Mouse (Mus musculus) embryonic facial prominence, embryonic 13.5 days (tissue): ENCODE measurements around the gene Ccdc117. TPM values are rescaled to one million over a fixed set of nuclear protein-coding genes. Genes with fewer than 3 reads are reported as not detected.
"Not testable (repeated sequence)": the region's sequence is repeated elsewhere in the genome, so short reads cannot be mapped to it uniquely, and the experiment has no call there.

Experiments used
- ATAC-seq: fragments of 200-750 bp; cut with Nextera tagmentation; 2 replicates; pipeline ENCODE4 v1.8.0; 2017; ENCODE audit warnings: low read depth; ENCODE audit not compliant: insufficient number of reproducible peaks, insufficient read depth, low FRiP score, low TSS enrichment
- H3K27ac ChIP-seq: fragments of 300-500 bp; sonication (generic); 2 replicates; pipeline ENCODE4 v1.5.1; 2015; ENCODE audit warnings: moderate library complexity, mild to moderate bottlenecking, inconsistent platforms
- H3K27me3 ChIP-seq: fragments of 300-500 bp; sonication (generic); 2 replicates; pipeline ENCODE4 v1.6.1; 2015; ENCODE audit warnings: mild to moderate bottlenecking, inconsistent platforms
- H3K36me3 ChIP-seq: fragments of 300-500 bp; sonication (generic); 2 replicates; pipeline ENCODE4 v1.6.1; 2015; ENCODE audit warnings: mild to moderate bottlenecking, inconsistent platforms
- H3K4me1 ChIP-seq: fragments of 300-500 bp; sonication (generic); 2 replicates; pipeline ENCODE4 v1.6.1; 2015; ENCODE audit warnings: inconsistent platforms
- H3K4me2 ChIP-seq: fragments of 300-500 bp; sonication (generic); 2 replicates; pipeline ENCODE4 v1.6.1; 2015; ENCODE audit warnings: moderate library complexity, mild to moderate bottlenecking, inconsistent platforms
- H3K4me3 ChIP-seq: fragments of 300-500 bp; sonication (generic); 2 replicates; pipeline ENCODE4 v1.5.1; 2015; ENCODE audit warnings: mild to moderate bottlenecking, inconsistent platforms
- H3K9ac ChIP-seq: fragments of 300-500 bp; sonication (generic); 2 replicates; pipeline ENCODE4 v1.6.1; 2015; ENCODE audit warnings: mild to moderate bottlenecking, inconsistent platforms
- H3K9me3 ChIP-seq: fragments of 300-500 bp; sonication (generic); 2 replicates; pipeline ENCODE4 v1.6.1; 2016; ENCODE audit warnings: inconsistent platforms
- WGBS: fragments of 180-500 bp; shearing (Covaris S2); methylation state at CpG from one replicate; pipeline ENCODE4 v1.1.7; 2015; ENCODE audit warnings: mixed read lengths; 5-methylcytosine and 5-hydroxymethylcytosine counted together
- polyA plus RNA-seq: library from polyadenylated mRNA; unstranded; fragments of >200 nt; fragmentation: Nextera tagmentation; extraction: Ambion mirVana; gene quantifications from 2 replicates; pipeline ENCODE4 v1.2.1, GENCODE M21; 2015

Ccdc117 gene
- polyA plus RNA-seq, 1 experiment from 2014 or later: 18.7 TPM

DNA sequence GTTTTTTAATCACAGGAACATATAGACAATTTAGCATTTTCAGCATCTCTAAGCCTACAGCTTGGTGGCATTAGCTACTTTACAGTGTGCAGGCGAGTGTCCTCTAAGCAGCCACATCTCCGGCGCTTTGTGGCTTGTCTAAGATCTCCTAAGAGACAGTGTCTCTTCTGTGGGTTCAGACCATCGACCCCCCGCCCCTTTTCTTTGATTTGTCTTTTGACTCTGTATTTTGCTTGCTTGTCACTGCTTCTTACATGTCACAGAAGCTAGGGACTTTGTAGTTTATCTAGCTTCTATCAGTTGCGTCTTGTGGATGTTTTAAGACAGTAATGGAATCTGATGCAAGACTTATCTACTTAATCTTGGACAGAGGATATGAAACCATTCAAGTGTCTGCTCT, 24.6 kb downstream of the Ccdc117 start:
- no peak overlapping the region for H3K27ac ChIP-seq
- no peaks in the 10 kb centered on the region for H3K27me3 ChIP-seq
- H3K4me2 ChIP-seq: no peak overlapping the region
- 78% methylated on average over 6 of the region's 6 CpGs for WGBS
- H3K4me3 ChIP-seq: no peak overlapping the region
- no peak overlapping the region for H3K9ac ChIP-seq
- ATAC-seq: no peak
- no peaks in the 10 kb centered on the region for H3K9me3 ChIP-seq
- peaks cover 15% of the 10 kb centered on the region for H3K4me1 ChIP-seq
- no peaks in the 10 kb centered on the region for H3K36me3 ChIP-seq

DNA sequence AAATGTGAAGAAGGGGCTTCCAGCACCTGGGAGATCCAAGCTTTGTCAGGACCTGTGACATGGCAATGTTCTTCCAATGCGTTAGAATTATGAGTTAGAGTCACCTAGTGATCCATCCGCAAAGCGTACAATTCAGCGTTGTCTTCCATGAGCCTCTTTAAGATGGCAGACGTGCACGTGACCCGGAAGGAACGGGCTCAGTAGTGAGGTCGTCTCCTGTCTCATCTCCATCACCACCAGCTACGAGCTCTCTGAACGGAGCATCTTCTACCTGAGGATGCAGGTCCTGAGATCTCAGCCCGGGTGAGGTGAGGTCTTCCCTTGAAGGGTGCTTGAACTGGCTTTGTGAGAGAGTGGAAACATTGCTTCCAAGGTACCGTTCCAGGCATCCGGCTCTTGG, 25.4 kb downstream of the Ccdc117 start:
- Histone ChIP-seq H3K4me2 (no peak overlapping the region), H3K36me3 (no peaks in the 10 kb centered on the region), H3K27ac (no peak overlapping the region), H3K4me3 (no peak overlapping the region), H3K27me3 (no peaks in the 10 kb centered on the region), H3K9me3 (no peaks in the 10 kb centered on the region), H3K9ac (no peak overlapping the region), H3K4me1 (0 out of 2 replicates have a peak, but pooled peaks cover 11% of the 10 kb centered on the region)
- 91% methylated on average over 14 of the region's 14 CpGs for WGBS
- no peak for ATAC-seq

DNA sequence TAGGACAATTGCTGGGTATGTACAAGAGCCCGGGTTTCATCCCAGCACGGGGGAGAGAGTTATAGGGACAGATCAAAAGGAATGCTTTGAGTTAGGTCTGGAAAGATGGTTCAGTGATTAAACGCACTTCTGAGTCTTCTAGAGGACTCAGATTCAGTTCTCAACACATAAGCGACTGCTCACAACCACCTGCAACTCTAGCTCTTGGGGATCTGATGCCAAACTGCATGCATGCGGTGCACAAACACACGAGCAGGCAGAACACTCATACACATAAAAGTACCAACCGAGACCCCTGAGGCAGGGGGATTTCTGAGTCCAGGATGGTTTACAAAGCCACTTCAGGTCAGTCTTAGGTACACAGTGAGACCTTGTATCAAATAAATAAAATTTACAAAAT, 25.8 kb downstream of the Ccdc117 start:
- Histone ChIP-seq H3K27ac (no peak overlapping the region), H3K27me3 (no peaks in the 10 kb centered on the region), H3K4me3 (no peak overlapping the region), H3K36me3 (no peaks in the 10 kb centered on the region), H3K9me3 (no peaks in the 10 kb centered on the region), H3K9ac (no peak overlapping the region), H3K4me1 (0 out of 2 replicates have a peak, but pooled peaks cover 11% of the 10 kb centered on the region), H3K4me2 (no peak overlapping the region)
- 72% methylated on average over 7 of the region's 7 CpGs for WGBS
- ATAC-seq: no peak

DNA sequence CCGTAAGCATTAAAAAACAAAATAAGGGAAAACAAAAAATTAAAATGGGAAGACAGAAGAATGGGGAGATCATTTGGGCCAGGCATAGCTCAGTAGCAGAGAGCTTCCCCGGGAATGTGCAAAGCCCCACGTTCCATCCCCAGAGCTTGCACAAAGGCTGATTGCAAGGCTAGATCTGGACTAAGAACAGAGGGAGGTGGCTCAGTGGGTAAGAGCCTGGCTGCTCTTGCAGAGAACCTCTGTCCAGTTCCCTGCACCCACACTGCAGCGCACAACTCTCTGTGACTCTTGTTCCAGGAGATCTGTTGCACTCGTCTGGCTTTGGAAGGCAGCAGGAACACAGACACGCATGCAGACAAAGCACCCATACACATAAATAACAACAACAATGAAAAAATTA, 26.3 kb downstream of the Ccdc117 start:
- H3K4me3 ChIP-seq: no peak overlapping the region
- H3K4me2 ChIP-seq: no peak overlapping the region
- H3K27me3 ChIP-seq: no peaks in the 10 kb centered on the region
- ATAC-seq: no peak
- no peaks in the 10 kb centered on the region for H3K36me3 ChIP-seq
- 0 out of 2 replicates have a peak, but pooled peaks cover 11% of the 10 kb centered on the region for H3K4me1 ChIP-seq
- H3K9me3 ChIP-seq: no peaks in the 10 kb centered on the region
- 83% methylated on average over 6 of the region's 6 CpGs for WGBS
- H3K9ac ChIP-seq: no peak overlapping the region
- no peak overlapping the region for H3K27ac ChIP-seq

DNA sequence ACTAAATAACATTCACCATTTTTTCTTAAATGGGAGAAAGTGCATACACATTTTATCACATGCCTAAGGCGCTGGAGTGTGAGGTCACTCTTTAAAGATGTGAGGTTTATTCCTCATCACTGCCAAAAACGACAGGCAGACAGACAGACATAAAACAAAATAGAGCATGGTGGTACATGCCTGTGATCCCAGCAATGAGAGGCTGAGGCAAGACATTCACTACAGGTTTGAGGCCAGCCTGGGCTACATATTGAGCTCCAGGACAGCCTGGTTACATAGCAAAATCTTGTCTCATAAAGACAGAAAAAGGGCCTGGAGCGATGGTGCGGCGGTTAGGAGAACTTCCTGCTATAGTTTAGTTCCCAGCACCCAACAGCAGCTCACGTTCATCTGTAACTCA, 26.8 kb downstream of the Ccdc117 start:
- Histone ChIP-seq H3K4me1 (0 out of 2 replicates have a peak, but pooled peaks cover 9% of the 10 kb centered on the region), H3K4me3 (no peak overlapping the region), H3K27me3 (no peaks in the 10 kb centered on the region), H3K4me2 (no peak overlapping the region), H3K9me3 (no peaks in the 10 kb centered on the region), H3K9ac (no peak overlapping the region), H3K27ac (no peak overlapping the region), H3K36me3 (no peaks in the 10 kb centered on the region)
- 73% methylated on average over 6 of the region's 6 CpGs for WGBS
- ATAC-seq: no peak

DNA sequence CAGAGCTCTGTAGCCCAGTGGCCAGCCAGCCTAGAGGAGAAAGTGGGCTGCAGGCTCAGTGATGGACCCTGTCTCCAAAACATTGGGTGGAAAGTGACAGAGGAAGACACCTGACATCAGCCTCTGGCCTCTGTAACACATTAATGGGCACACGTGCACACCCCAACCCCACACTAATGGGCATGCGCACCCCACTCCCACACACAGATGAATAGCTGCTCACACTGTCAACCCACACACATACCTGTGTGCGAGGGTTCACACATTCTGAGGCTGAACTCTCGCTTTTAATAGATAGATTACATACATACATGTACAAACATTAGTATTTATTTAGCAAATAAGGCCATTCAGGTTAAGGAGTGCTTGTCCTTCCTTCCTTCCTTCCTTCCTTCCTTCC, 27.9 kb downstream of the Ccdc117 start:
- 90% methylated on average over 4 of the region's 4 CpGs for WGBS
- H3K9me3 ChIP-seq: no peaks in the 10 kb centered on the region

DNA sequence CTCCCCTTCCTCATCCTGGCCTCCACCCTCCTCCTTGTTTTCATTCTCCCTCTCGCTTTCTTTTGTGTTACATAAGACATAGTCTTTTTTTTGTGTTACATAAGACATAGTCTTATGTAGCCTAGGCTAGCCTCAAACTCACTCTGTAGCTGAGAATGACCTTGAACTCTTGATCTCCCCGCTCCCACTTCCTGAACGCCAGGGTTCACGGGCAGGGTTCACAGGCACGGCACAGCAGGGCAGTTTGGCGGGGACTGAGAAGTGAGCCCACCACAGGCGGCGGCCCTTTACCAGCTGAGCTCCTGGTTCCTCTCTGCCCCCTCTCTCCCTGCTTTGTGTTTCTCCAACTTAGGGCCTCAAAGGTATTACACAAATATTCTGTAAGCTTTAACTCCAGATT, 29.0 kb downstream of the Ccdc117 start:
- no peaks in the 10 kb centered on the region for H3K27me3 ChIP-seq
- no peak overlapping the region for H3K9ac ChIP-seq
- ATAC-seq: no peak
- H3K9me3 ChIP-seq: no peaks in the 10 kb centered on the region
- WGBS: 82% methylated on average over 8 of the region's 8 CpGs
- H3K27ac ChIP-seq: no peak overlapping the region
- H3K4me2 ChIP-seq: no peak overlapping the region
- 0 out of 2 replicates have a peak, but pooled peaks cover 3% of the 10 kb centered on the region for H3K4me1 ChIP-seq
- no peaks in the 10 kb centered on the region for H3K36me3 ChIP-seq
- H3K4me3 ChIP-seq: no peak overlapping the region

More for the DNA sequence above, 27.9 kb downstream of the Ccdc117 start:
- H3K4me3 ChIP-seq: no peak overlapping the region
- no peak overlapping the region for H3K4me2 ChIP-seq
- no peak for ATAC-seq
- H3K4me1 ChIP-seq: 0 out of 2 replicates have a peak, but pooled peaks cover 3% of the 10 kb centered on the region
- H3K9ac ChIP-seq: no peak overlapping the region
- no peaks in the 10 kb centered on the region for H3K36me3 ChIP-seq
- no peaks in the 10 kb centered on the region for H3K27me3 ChIP-seq
- no peak overlapping the region for H3K27ac ChIP-seq

DNA sequence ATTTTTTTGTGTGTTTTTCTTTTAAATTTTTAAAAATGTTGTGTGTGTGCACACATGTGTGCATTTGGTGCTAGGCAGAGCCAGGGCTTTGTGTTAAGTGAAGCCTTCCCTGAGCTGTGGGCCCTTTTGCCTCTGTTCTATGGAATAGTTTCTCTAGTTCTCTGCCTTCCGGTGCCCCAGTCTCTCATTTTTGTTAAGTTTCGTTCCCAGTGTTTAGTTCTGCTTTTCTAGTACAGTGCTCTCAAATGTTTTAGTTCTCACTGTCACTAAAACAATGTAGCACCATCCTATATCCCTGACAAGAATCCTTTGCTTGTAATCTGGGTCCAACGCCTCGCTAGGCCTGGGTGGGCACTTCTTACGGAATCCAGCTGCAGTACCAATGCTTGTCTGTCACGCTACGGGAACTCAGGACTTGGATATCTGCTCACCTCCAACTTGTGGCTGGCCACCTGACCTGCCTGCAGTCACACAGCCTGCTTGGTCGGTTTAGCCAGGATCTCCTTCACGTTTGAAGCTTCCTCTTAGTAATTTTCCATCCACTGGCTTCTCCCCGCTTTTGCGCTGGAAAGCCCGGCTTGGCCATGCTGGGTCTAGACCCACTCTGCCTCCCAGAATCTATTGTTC, 29.8 kb downstream of the Ccdc117 start:
- ATAC-seq: no peak
- WGBS: 71% methylated on average over 12 of the region's 12 CpGs
- H3K4me3 ChIP-seq: no peak overlapping the region
- no peaks in the 10 kb centered on the region for H3K27me3 ChIP-seq
- H3K9ac ChIP-seq: no peak overlapping the region
- no peaks in the 10 kb centered on the region for H3K36me3 ChIP-seq
- H3K9me3 ChIP-seq: no peaks in the 10 kb centered on the region
- H3K4me1 ChIP-seq: no peaks in the 10 kb centered on the region
- H3K4me2 ChIP-seq: no peak overlapping the region
- H3K27ac ChIP-seq: no peak overlapping the region

DNA sequence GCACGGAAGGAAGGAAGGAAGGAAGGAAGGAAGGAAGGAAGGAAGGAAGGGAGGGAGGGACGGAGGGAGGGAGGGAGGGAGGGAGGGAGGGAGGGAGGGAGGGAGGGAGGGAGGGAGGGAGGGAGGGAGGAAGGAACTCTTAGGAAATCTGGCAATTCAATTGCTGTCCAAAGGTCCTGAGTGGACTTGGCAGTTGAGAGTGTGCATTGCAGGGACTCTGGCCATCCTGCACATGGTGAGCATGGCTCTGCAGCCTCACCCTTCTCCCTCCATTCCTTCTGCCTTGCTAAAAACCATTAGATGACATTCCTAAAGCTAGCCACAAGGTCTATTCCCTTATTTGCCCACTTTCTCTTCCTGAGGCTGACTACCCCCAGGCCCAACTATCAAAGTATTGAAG, 31.3 kb downstream of the Ccdc117 start:
- not testable (repeated sequence) for H3K27ac ChIP-seq, H3K9me3 ChIP-seq, H3K4me1 ChIP-seq, H3K9ac ChIP-seq, H3K36me3 ChIP-seq, ATAC-seq, H3K27me3 ChIP-seq, H3K4me3 ChIP-seq, H3K4me2 ChIP-seq
- 60% methylated on average over 1 of the region's 2 CpGs for WGBS

DNA sequence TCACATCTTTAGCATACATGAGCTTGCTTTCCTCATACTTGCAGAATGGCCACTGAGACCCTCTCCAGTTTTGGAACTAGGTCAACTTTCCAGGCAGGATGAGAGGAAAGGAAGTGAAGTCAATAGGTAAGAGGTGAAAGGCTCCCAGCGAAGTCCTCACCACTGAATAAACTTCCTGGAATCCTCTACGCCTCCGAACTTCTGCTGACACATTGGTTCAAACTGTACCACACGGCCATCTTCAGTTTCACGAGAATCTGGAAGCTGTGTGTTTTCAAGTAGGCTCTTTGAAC, 31.9 kb downstream of the Ccdc117 start:
- Histone ChIP-seq H3K4me1 (no peaks in the 10 kb centered on the region; the same call in 1 of the 2 replicates), H3K4me2 (no peak overlapping the region), H3K9me3 (no peaks in the 10 kb centered on the region), H3K27ac (no peak overlapping the region), H3K27me3 (no peaks in the 10 kb centered on the region), H3K36me3 (no peaks in the 10 kb centered on the region), H3K9ac (no peak overlapping the region), H3K4me3 (no peak overlapping the region)
- ATAC-seq: no peak
- 76% methylated on average over 5 of the region's 5 CpGs for WGBS

DNA sequence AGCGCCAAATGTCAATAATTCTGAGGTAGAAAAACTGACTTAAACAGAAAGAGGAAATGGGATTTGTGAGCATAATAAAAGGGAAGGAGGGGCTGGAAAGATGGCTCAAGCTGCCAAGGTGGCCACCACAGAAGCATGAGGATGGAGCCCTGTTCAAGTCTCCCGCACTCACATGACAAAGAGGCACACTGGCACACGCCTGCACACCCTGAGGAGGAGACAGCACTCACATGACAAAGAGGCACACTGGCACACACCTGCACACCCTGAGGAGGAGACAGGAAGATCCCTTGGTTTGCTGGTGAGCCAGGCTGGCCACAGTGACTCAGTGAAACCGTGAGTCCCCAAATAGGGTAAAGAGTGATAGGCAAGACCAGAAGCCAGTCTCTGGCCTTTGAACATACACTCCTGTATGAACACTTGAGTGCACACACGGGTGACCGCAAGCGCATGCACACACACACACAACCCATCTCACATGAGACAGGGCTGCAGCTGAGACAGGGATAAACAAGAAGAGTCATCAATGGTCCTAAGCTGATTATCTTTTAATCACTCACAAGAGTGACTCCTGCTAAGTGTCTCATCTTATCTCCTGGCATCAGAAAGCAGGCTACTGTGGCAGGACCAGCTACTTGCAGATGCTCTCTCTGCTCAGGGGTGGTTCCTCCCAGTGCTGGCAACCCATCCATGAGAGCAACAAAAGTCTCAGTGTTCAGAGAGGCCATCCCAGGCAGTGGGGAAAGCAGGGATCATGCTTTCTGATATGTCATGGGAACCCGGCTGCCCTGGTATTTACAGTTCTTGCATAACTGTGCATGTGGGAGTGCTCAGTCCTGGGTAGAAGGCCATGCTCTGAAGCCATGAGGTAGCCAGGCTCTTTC, 32.5 kb downstream of the Ccdc117 start:
- H3K27ac ChIP-seq: no peak overlapping the region
- H3K4me1 ChIP-seq: no peaks in the 10 kb centered on the region; the same call in 1 of the 2 replicates
- no peaks in the 10 kb centered on the region for H3K36me3 ChIP-seq
- 83% methylated on average over 8 of the region's 8 CpGs for WGBS
- no peak overlapping the region for H3K4me3 ChIP-seq
- no peak for ATAC-seq
- no peaks in the 10 kb centered on the region for H3K27me3 ChIP-seq
- no peaks in the 10 kb centered on the region for H3K9me3 ChIP-seq
- no peak overlapping the region for H3K4me2 ChIP-seq
- no peak overlapping the region for H3K9ac ChIP-seq
